Comparison of ENCODE assay signal across 13 mouse cellular contexts in genomic region chr4:125125361-125125921, GRCm38 (mm10). TPM values are rescaled to one million over a fixed set of nuclear protein-coding genes. Genes with fewer than 3 reads are reported as not detected.
A peak's percentile ranks its signal among the peaks of the same experiment; 100 is the strongest.
DNase-seq lines count a peak whose midpoint lies in the region; ATAC-seq and TF ChIP-seq lines count a peak whose summit lies in the region.
"Had no signal": no experiment of that assay in that cellular context is flagged by ENCODE, and none has a peak within 500 bp of the region (broad histone marks: within the 10 kb centered on the region; RNA-seq: fewer than 3 reads in every experiment).

No protein-coding gene starts in this region.

- H3ac ChIP-seq in myocyte (ENCODE audit: control insufficient read depth, insufficient read length), result peak overlapping the region; percentile 2

- WGBS in heart, embryonic 12.5 days, result 75% methylated on average over 7 of the region's 7 CpGs
- WGBS in limb, embryonic 10.5 days, result 75% methylated on average over 7 of the region's 7 CpGs
- 88% methylated on average over 7 of the region's 7 CpGs for WGBS in midbrain, postnatal 0 days

- peaks cover 91% of the 10 kb centered on the region for H3K4me1 ChIP-seq in megakaryocyte, embryonic 14.5 days
- H3K4me1 ChIP-seq in ES-E14 (ENCODE audit: control insufficient read depth in 2 of 2, insufficient read depth in 2 of 2, low read length in 2 of 2, poor library complexity in 1 of 2), result peaks cover 15 to 32% of the 10 kb centered on the region in 2 experiments; a peak in 3 of 4 replicates
- peaks cover 53% of the 10 kb centered on the region for H3K4me1 ChIP-seq in heart, embryonic 12.5 days (replicated peaks)
- H3K4me1 ChIP-seq in limb, embryonic 10.5 days, result peaks cover 47% of the 10 kb centered on the region
- H3K4me1 ChIP-seq in midbrain, postnatal 0 days (ENCODE audit: insufficient read depth, low read length), result peaks cover 9% of the 10 kb centered on the region; the same call in 1 of the 2 replicates

- H3K27me3 ChIP-seq in megakaryocyte, embryonic 14.5 days (replicated peaks), result no peaks in the 10 kb centered on the region
- H3K27me3 ChIP-seq in heart, embryonic 12.5 days (replicated peaks), result no peaks in the 10 kb centered on the region
- H3K27me3 ChIP-seq in myocyte (ENCODE audit: control insufficient read depth, insufficient read depth, insufficient read length), result no peaks in the 10 kb centered on the region
- peaks cover 57% of the 10 kb centered on the region for H3K27me3 ChIP-seq in limb, embryonic 10.5 days (ENCODE audit: low read depth, poor library complexity, severe bottlenecking)
- peaks cover 4% of the 10 kb centered on the region; the same call in 1 of the 2 replicates for H3K27me3 ChIP-seq in midbrain, postnatal 0 days (ENCODE audit: insufficient read depth, low read length)

- in situ Hi-C loops in ES-E14 (cut with MboI; ENCODE audit: low sequenced_read_pairs in 2 of 2, unreplicated experiment in 2 of 2), result no loop called here

- H3K36me3 ChIP-seq in megakaryocyte, embryonic 14.5 days (replicated peaks; ENCODE audit: low read length), result peaks cover 64% of the 10 kb centered on the region
- H3K36me3 ChIP-seq in ES-E14 (ENCODE audit: control insufficient read depth, insufficient read depth, low read length, poor library complexity, severe bottlenecking) (peaks cover 12% of the 10 kb centered on the region), myocyte (ENCODE audit: control insufficient read depth, insufficient read depth) (peaks cover 4% of the 10 kb centered on the region)
- H3K36me3 ChIP-seq in heart, embryonic 12.5 days, result peaks cover 10% of the 10 kb centered on the region
- H3K36me3 ChIP-seq in limb, embryonic 10.5 days, result no peaks in the 10 kb centered on the region
- H3K36me3 ChIP-seq in midbrain, postnatal 0 days (ENCODE audit: insufficient read depth, low read length), result no peaks in the 10 kb centered on the region
- H3K36me3 ChIP-seq: forebrain, embryonic 10.5 days; neural tube, embryonic 13.5 days had no signal

- H3K9ac ChIP-seq in ES-E14 (ENCODE audit: insufficient read depth, low read depth, low read length, poor library complexity, severe bottlenecking), result peak overlapping the region; percentile 31
- peak overlapping the region; percentile 8; the same call in 1 of the 2 replicates for H3K9ac ChIP-seq in heart, embryonic 12.5 days
- H3K9ac ChIP-seq in midbrain, postnatal 0 days (replicated peaks; ENCODE audit: low read length, poor library complexity, severe bottlenecking), result no peak overlapping the region
- H3K9ac ChIP-seq: lung, embryonic 14.5 days; neural tube, embryonic 13.5 days had no signal

- TF ChIP-seq POLR2A in myocyte (IDR thresholded peaks at IDR 0.05; ENCODE audit: insufficient read length, low read depth), result peak; percentile 13

- H3K27ac ChIP-seq in ES-E14 (ENCODE audit: insufficient read depth, low read depth, low read length, poor library complexity, severe bottlenecking), result peak overlapping the region; percentile 72
- 0 out of 2 replicates have a peak overlapping the region, but pooled peaks have one; percentile 45 for H3K27ac ChIP-seq in heart, embryonic 12.5 days (ENCODE audit: poor library complexity, severe bottlenecking)
- no peak overlapping the region for H3K27ac ChIP-seq in limb, embryonic 10.5 days
- H3K27ac ChIP-seq in midbrain, postnatal 0 days (ENCODE audit: low read depth, low read length), result no peak overlapping the region
- H3K27ac ChIP-seq: neural tube, embryonic 13.5 days had no signal

- 0 out of 2 replicates have a peak overlapping the region, but pooled peaks have one; percentile 8 for H3K4me2 ChIP-seq in heart, embryonic 12.5 days
- H3K4me2 ChIP-seq in myocyte (ENCODE audit: low read depth), result peak overlapping the region; percentile 99
- H3K4me2 ChIP-seq in midbrain, postnatal 0 days (ENCODE audit: low read depth, low read length, poor library complexity, severe bottlenecking), result no peak overlapping the region
- H3K4me2 ChIP-seq: lung, embryonic 14.5 days; neural tube, embryonic 13.5 days had no signal

- peaks cover 52% of the 10 kb centered on the region for H3K79me2 ChIP-seq in myocyte (ENCODE audit: control insufficient read depth, insufficient read depth)

- no peaks in the 10 kb centered on the region for H3K9me3 ChIP-seq in megakaryocyte, embryonic 14.5 days
- H3K9me3 ChIP-seq in ES-E14 (ENCODE audit: control insufficient read depth, insufficient read depth, low read depth, low read length), result no peaks in the 10 kb centered on the region
- H3K9me3 ChIP-seq in heart, embryonic 12.5 days (replicated peaks), result no peaks in the 10 kb centered on the region
- H3K9me3 ChIP-seq in limb, embryonic 10.5 days (replicated peaks), result no peaks in the 10 kb centered on the region
- no peaks in the 10 kb centered on the region for H3K9me3 ChIP-seq in midbrain, postnatal 0 days (ENCODE audit: low read length)
- H3K9me3 ChIP-seq: forebrain, embryonic 10.5 days; neural tube, embryonic 13.5 days had no signal

- H3K4me3 ChIP-seq in megakaryocyte, embryonic 14.5 days (replicated peaks), result peak overlapping the region; percentile 99
- H3K4me3 ChIP-seq in ES-E14 (ENCODE audit: insufficient read depth in 1 of 2, low read depth in 1 of 2, low read length in 2 of 2, poor library complexity in 1 of 2, severe bottlenecking in 1 of 2) (peak overlapping the region; percentile 18 to 20; a peak in 3 of 4 replicates), myocyte (peak overlapping the region; percentile 91)
- no peak overlapping the region for H3K4me3 ChIP-seq in heart, embryonic 12.5 days
- H3K4me3 ChIP-seq in limb, embryonic 10.5 days, result no peak overlapping the region
- no peak overlapping the region for H3K4me3 ChIP-seq in midbrain, postnatal 0 days (ENCODE audit: low read depth, low read length)
- H3K4me3 ChIP-seq: forebrain, embryonic 10.5 days; neural tube, embryonic 13.5 days had no signal

- no peak for DNase-seq in ES-E14 (ENCODE audit: low read depth, low spot score)
- no peak for DNase-seq in adrenal gland, postnatal 36 days
- no peak for DNase-seq in limb, embryonic 10.5 days (ENCODE audit: low spot score)
- DNase-seq in midbrain, postnatal 0 days (ENCODE audit: low spot score), result no peak
- DNase-seq: cerebellum, postnatal 25 days; lung, embryonic 14.5 days had no signal

- no peak for TF ChIP-seq CTCF in midbrain, postnatal 0 days (IDR thresholded peaks at IDR 0.05)

- ATAC-seq in megakaryocyte, adult 5-6 weeks (ENCODE audit: poor library complexity, severe bottlenecking), result no peak
- ATAC-seq in heart, embryonic 12.5 days (ENCODE audit: insufficient number of reproducible peaks, low FRiP score), result no peak
- ATAC-seq in midbrain, postnatal 0 days (ENCODE audit: low FRiP score), result no peak

TF ChIP-seq in ES-E14, 5 proteins besides CTCF, POLR2A, EP300 and RAD21 (continues in another document):
- no peak for TF ChIP-seq ZC3H11A (IDR thresholded peaks at IDR 0.05; ENCODE audit: borderline replicate concordance, low read depth, low read length)

RNA-seq across cellular contexts. Expression of gene Zc3h12a, which starts 2.2 kb away (rescaled TPM):
- polyA plus RNA-seq in megakaryocyte, embryonic 14.5 days (2012; ENCODE audit: insufficient read depth, low replicate concordance), result 19.3 and 20.5 TPM in 2 replicates
- 10.4 and 11.1 TPM in 2 replicates for total RNA-seq in megakaryocyte, adult 5-6 weeks (2015)
- 3.9 and 5.9 TPM in 2 replicates for total RNA-seq in megakaryocyte, adult 5-6 weeks (2017)
- 4.9 and 10.4 TPM in 2 replicates for total RNA-seq in ES-E14 (2012; rRNA removed)
- 0.80 and 1.3 TPM in 2 replicates for polyA plus RNA-seq in heart, embryonic 12.5 days (2016; fragmentation: Nextera tagmentation; extraction: Ambion mirVana)
- polyA plus RNA-seq in myocyte (2012; fragmentation: generic; extraction: Trizol), result 5.9 TPM
- 1 to 10 TPM; 5.8 to 7.6 TPM for total RNA-seq in adrenal gland, postnatal 36 days (2021)
- polyA plus RNA-seq in limb, embryonic 10.5 days (2016; fragmentation: Nextera tagmentation; extraction: Ambion mirVana), result 0.23 and 0.58 TPM in 2 replicates
- 0.88 and 2.5 TPM in 2 replicates for total RNA-seq in midbrain, postnatal 0 days (2014; rRNA removed)
- 0.12 and 0.20 TPM in 2 replicates for polyA plus RNA-seq in midbrain, postnatal 0 days (2015; fragmentation: Nextera tagmentation; extraction: Ambion mirVana)

RNA-seq across cellular contexts. Expression of gene Meaf6, which starts 40.5 kb away (rescaled TPM):
- polyA plus RNA-seq in megakaryocyte, embryonic 14.5 days (2012; ENCODE audit: insufficient read depth, low replicate concordance), result 41.3 and 52.8 TPM in 2 replicates
- 40.2 and 45.5 TPM in 2 replicates for total RNA-seq in megakaryocyte, adult 5-6 weeks (2015)
- 45.6 and 49.1 TPM in 2 replicates for total RNA-seq in megakaryocyte, adult 5-6 weeks (2017)
- total RNA-seq in ES-E14 (2012; rRNA removed), result 20.6 and 25.0 TPM in 2 replicates
- polyA plus RNA-seq in heart, embryonic 12.5 days (2016; fragmentation: Nextera tagmentation; extraction: Ambion mirVana), result 48.7 and 53.3 TPM in 2 replicates
- 19.3 TPM for polyA plus RNA-seq in myocyte (2012; fragmentation: generic; extraction: Trizol)
- 10 to 100 TPM; 30.3 to 36.2 TPM for total RNA-seq in adrenal gland, postnatal 36 days (2021)
- polyA plus RNA-seq in limb, embryonic 10.5 days (2016; fragmentation: Nextera tagmentation; extraction: Ambion mirVana), result 64.2 and 70.9 TPM in 2 replicates
- 82.6 and 95.2 TPM in 2 replicates for total RNA-seq in midbrain, postnatal 0 days (2014; rRNA removed)
- polyA plus RNA-seq in midbrain, postnatal 0 days (2015; fragmentation: Nextera tagmentation; extraction: Ambion mirVana), result 139 and 170 TPM in 2 replicates

RNA-seq across cellular contexts. Expression of gene Snip1, which starts 59.0 kb away (rescaled TPM):
- 4.0 and 10.9 TPM in 2 replicates for polyA plus RNA-seq in megakaryocyte, embryonic 14.5 days (2012; ENCODE audit: insufficient read depth, low replicate concordance)
- total RNA-seq in megakaryocyte, adult 5-6 weeks (2015), result 24.1 and 27.0 TPM in 2 replicates
- 23.2 and 27.0 TPM in 2 replicates for total RNA-seq in megakaryocyte, adult 5-6 weeks (2017)
- 19.8 and 25.1 TPM in 2 replicates for total RNA-seq in ES-E14 (2012; rRNA removed)
- 20.6 and 22.6 TPM in 2 replicates for polyA plus RNA-seq in heart, embryonic 12.5 days (2016; fragmentation: Nextera tagmentation; extraction: Ambion mirVana)
- polyA plus RNA-seq in myocyte (2012; fragmentation: generic; extraction: Trizol), result 14.3 TPM
- 10 to 100 TPM; 18.3 to 20.0 TPM for total RNA-seq in adrenal gland, postnatal 36 days (2021)
- polyA plus RNA-seq in limb, embryonic 10.5 days (2016; fragmentation: Nextera tagmentation; extraction: Ambion mirVana), result 35.5 and 35.7 TPM in 2 replicates
- total RNA-seq in midbrain, postnatal 0 days (2014; rRNA removed), result 33.5 and 35.1 TPM in 2 replicates
- polyA plus RNA-seq in midbrain, postnatal 0 days (2015; fragmentation: Nextera tagmentation; extraction: Ambion mirVana), result 16.0 and 17.1 TPM in 2 replicates

RNA-seq across cellular contexts. Expression of gene Dnali1, which starts 59.9 kb away (rescaled TPM):
- polyA plus RNA-seq in megakaryocyte, embryonic 14.5 days (2012; ENCODE audit: insufficient read depth, low replicate concordance), result not detected in 2 replicates
- not detected in 2 replicates for total RNA-seq in megakaryocyte, adult 5-6 weeks (2015)
- not detected in 2 replicates for total RNA-seq in megakaryocyte, adult 5-6 weeks (2017)
- total RNA-seq in ES-E14 (2012; rRNA removed), result 0.16 TPM in 1 of 2 replicates, not detected in the other
- 0.17 and 0.18 TPM in 2 replicates for polyA plus RNA-seq in heart, embryonic 12.5 days (2016; fragmentation: Nextera tagmentation; extraction: Ambion mirVana)
- 0.14 TPM for polyA plus RNA-seq in myocyte (2012; fragmentation: generic; extraction: Trizol)
- not detected for total RNA-seq in adrenal gland, postnatal 36 days (2021)
- polyA plus RNA-seq in limb, embryonic 10.5 days (2016; fragmentation: Nextera tagmentation; extraction: Ambion mirVana), result 0.09 and 0.15 TPM in 2 replicates
- total RNA-seq in midbrain, postnatal 0 days (2014; rRNA removed), result 0.47 and 3.1 TPM in 2 replicates
- polyA plus RNA-seq in midbrain, postnatal 0 days (2015; fragmentation: Nextera tagmentation; extraction: Ambion mirVana), result 1.3 TPM in 2 replicates
- total RNA-seq: hematopoietic stem cell, adult 5-6 weeks had no signal

Comparison
In these comparisons a context has a peak if more than half of its experiments do, and no peak if none do; other contexts are left out.
1. H3K4me3 ChIP-seq: peak in megakaryocyte, embryonic 14.5 days (single experiment), ES-E14 (2 of 2) and myocyte (single experiment); none in heart, embryonic 12.5 days (single experiment), limb, embryonic 10.5 days (single experiment) and midbrain, postnatal 0 days (single experiment).
2. H3K27ac ChIP-seq: peak in ES-E14 (single experiment) and heart, embryonic 12.5 days (single experiment); none in limb, embryonic 10.5 days (single experiment) and midbrain, postnatal 0 days (single experiment).